Mouse (Mus musculus): ENCODE results near the gene Chd4. TPM values are rescaled to one million over a fixed set of nuclear protein-coding genes. Genes with fewer than 3 reads are reported as not detected.
A peak's percentile ranks its signal among the peaks of the same experiment; 100 is the strongest.
"Not testable (repeated sequence)": the region's sequence is repeated elsewhere in the genome, so short reads cannot be mapped to it uniquely, and the experiment has no call there.

Chd4 gene
- polyA plus RNA-seq, 1 experiment from 2014 or later: 30.7 TPM

- Histone ChIP-seq H3K4me3 (ENCODE audit: low read depth, low read length) (no peak overlapping the region), H3K9ac (ENCODE audit: low read depth, low read length) (no peak overlapping the region), H3K27me3 (replicated peaks; ENCODE audit: control insufficient read depth, insufficient read depth, low read length) (no peaks in the 10 kb centered on the region), H3K4me2 (replicated peaks; ENCODE audit: low read depth) (no peak overlapping the region), H3K4me1 (replicated peaks; ENCODE audit: control insufficient read depth, insufficient read depth, low read length) (peaks cover 3% of the 10 kb centered on the region; the same call in 1 of the 2 replicates), H3K36me3 (ENCODE audit: control insufficient read depth, insufficient read depth) (peaks cover 33% of the 10 kb centered on the region; the same call in 1 of the 2 replicates), H3K27ac (ENCODE audit: low read depth, low read length) (peak overlapping the region; percentile 60; the same call in 1 of the 2 replicates), H3K9me3 (ENCODE audit: control insufficient read depth) (no peaks in the 10 kb centered on the region)
- no peak for ATAC-seq
- no peak for TF ChIP-seq CTCF (IDR thresholded peaks at IDR 0.05; ENCODE audit: low read depth)
- 75% methylated on average over 7 of the region's 7 CpGs for WGBS
Observed at GRCm38 (mm10) chr6:125159773-125160557, 64.2 kb downstream of the Chd4 start.

GRCm38 (mm10) chr6:125160558-125160853 lies 64.7 kb downstream of the Chd4 start:
- Histone ChIP-seq H3K4me3 (ENCODE audit: low read depth, low read length) (no peak overlapping the region), H3K36me3 (ENCODE audit: control insufficient read depth, insufficient read depth) (peaks cover 33% of the 10 kb centered on the region; the same call in 1 of the 2 replicates), H3K27me3 (replicated peaks; ENCODE audit: control insufficient read depth, insufficient read depth, low read length) (no peaks in the 10 kb centered on the region), H3K4me1 (replicated peaks; ENCODE audit: control insufficient read depth, insufficient read depth, low read length) (peaks cover 3% of the 10 kb centered on the region; the same call in 1 of the 2 replicates), H3K9ac (ENCODE audit: low read depth, low read length) (no peak overlapping the region), H3K27ac (ENCODE audit: low read depth, low read length) (peak overlapping the region; percentile 60), H3K9me3 (ENCODE audit: control insufficient read depth) (no peaks in the 10 kb centered on the region), H3K4me2 (replicated peaks; ENCODE audit: low read depth) (no peak overlapping the region)
- WGBS: 50% methylated on average over 10 of the region's 10 CpGs
- no peak for TF ChIP-seq CTCF (IDR thresholded peaks at IDR 0.05; ENCODE audit: low read depth)
- no peak for ATAC-seq

- no peaks in the 10 kb centered on the region for H3K27me3 ChIP-seq (replicated peaks; ENCODE audit: control insufficient read depth, insufficient read depth, low read length)
- H3K4me3 ChIP-seq (ENCODE audit: low read depth, low read length): no peak overlapping the region
- ATAC-seq: peak; percentile 44
- TF ChIP-seq CTCF (IDR thresholded peaks at IDR 0.05; ENCODE audit: low read depth): 0 out of 2 replicates have a peak, but pooled peaks have one; percentile 5
- 14% methylated on average over 22 of the region's 22 CpGs for WGBS
- H3K4me2 ChIP-seq (replicated peaks; ENCODE audit: low read depth): 0 out of 2 replicates have a peak overlapping the region, but pooled peaks have one; percentile 13
- H3K9ac ChIP-seq (ENCODE audit: low read depth, low read length): no peak overlapping the region
- H3K9me3 ChIP-seq (ENCODE audit: control insufficient read depth): no peaks in the 10 kb centered on the region
- peaks cover 3% of the 10 kb centered on the region; the same call in 1 of the 2 replicates for H3K4me1 ChIP-seq (replicated peaks; ENCODE audit: control insufficient read depth, insufficient read depth, low read length)
- H3K27ac ChIP-seq (ENCODE audit: low read depth, low read length): peak overlapping the region; percentile 60
- peaks cover 33% of the 10 kb centered on the region; the same call in 1 of the 2 replicates for H3K36me3 ChIP-seq (ENCODE audit: control insufficient read depth, insufficient read depth)
Observed at GRCm38 (mm10) chr6:125160854-125161760, 65.3 kb downstream of the Chd4 start.

- not testable (repeated sequence) for H3K4me2 ChIP-seq (replicated peaks; ENCODE audit: low read depth); H3K27me3 ChIP-seq (replicated peaks; ENCODE audit: control insufficient read depth, insufficient read depth, low read length); H3K27ac ChIP-seq (ENCODE audit: low read depth, low read length); H3K4me1 ChIP-seq (replicated peaks; ENCODE audit: control insufficient read depth, insufficient read depth, low read length); H3K9ac ChIP-seq (ENCODE audit: low read depth, low read length); ATAC-seq; H3K9me3 ChIP-seq (ENCODE audit: control insufficient read depth); H3K4me3 ChIP-seq (ENCODE audit: low read depth, low read length)
- peak; percentile 75 for TF ChIP-seq CTCF (IDR thresholded peaks at IDR 0.05; ENCODE audit: low read depth)
- H3K36me3 ChIP-seq (ENCODE audit: control insufficient read depth, insufficient read depth): peaks cover 33% of the 10 kb centered on the region; the same call in 1 of the 2 replicates
- 11% methylated on average over 3 of the region's 5 CpGs for WGBS
Observed at GRCm38 (mm10) chr6:125161971-125162370, 66.2 kb downstream of the Chd4 start.

GRCm38 (mm10) chr6:125162615-125163305 lies 67.0 kb downstream of the Chd4 start:
- 62% methylated on average over 11 of the region's 16 CpGs for WGBS
- H3K27ac ChIP-seq (ENCODE audit: low read depth, low read length); H3K4me3 ChIP-seq (ENCODE audit: low read depth, low read length); H3K27me3 ChIP-seq (replicated peaks; ENCODE audit: control insufficient read depth, insufficient read depth, low read length); H3K9me3 ChIP-seq (ENCODE audit: control insufficient read depth); ATAC-seq; H3K9ac ChIP-seq (ENCODE audit: low read depth, low read length): not testable (repeated sequence)
- peaks cover 37% of the 10 kb centered on the region; the same call in 1 of the 2 replicates for H3K36me3 ChIP-seq (ENCODE audit: control insufficient read depth, insufficient read depth)
- peaks cover 12% of the 10 kb centered on the region; the same call in 1 of the 2 replicates for H3K4me1 ChIP-seq (replicated peaks; ENCODE audit: control insufficient read depth, insufficient read depth, low read length)
- peak overlapping the region; percentile 18; the same call in 1 of the 2 replicates for H3K4me2 ChIP-seq (replicated peaks; ENCODE audit: low read depth)
